Mouse (Mus musculus) MEL (cell line): Measurements from ENCODE around the gene Arap1. TPM values are rescaled to one million over a fixed set of nuclear protein-coding genes. Genes with fewer than 3 reads are reported as not detected.

Experiments used
- DNase-seq: peaks from one replicate; pipeline ENCODE4 v3.0.0; 2011; ENCODE audit warnings: low read depth, low spot score
- H3K27ac ChIP-seq: 2 replicates; pipeline ENCODE4 v1.5.1; 2012; ENCODE audit warnings: low read depth, mild to moderate bottlenecking, control low read depth, low read length, moderate library complexity; ENCODE audit not compliant: control insufficient read depth
- H3K27me3 ChIP-seq, 2 experiments: fragments of 150-350 bp in 1 of 2; sonication (generic) in 1 of 2; 2 replicates each; pipeline ENCODE4 v1.6.1; 2012; ENCODE audit warnings: low read length in 2 of 2, mild to moderate bottlenecking in 2 of 2, improper control_type of control experiment in 1 of 2, moderate library complexity in 1 of 2; ENCODE audit not compliant: insufficient read depth in 2 of 2, control insufficient read depth in 1 of 2
- H3K36me3 ChIP-seq, 2 experiments: 2 replicates each; pipeline ENCODE4 v1.6.1; 2012 to 2014; ENCODE audit warnings: low read length in 2 of 2, improper control_type of control experiment in 1 of 2, inconsistent platforms in 1 of 2, mild to moderate bottlenecking in 1 of 2; ENCODE audit not compliant: insufficient read depth in 2 of 2, control insufficient read depth in 1 of 2
- H3K4me1 ChIP-seq, 2 experiments: fragments of 150-350 bp in 1 of 2; sonication (generic) in 1 of 2; 2 replicates each; pipeline ENCODE4 v1.6.1; 2012; ENCODE audit warnings: low read length in 2 of 2, improper control_type of control experiment in 1 of 2, mild to moderate bottlenecking in 1 of 2; ENCODE audit not compliant: insufficient read depth in 2 of 2, control insufficient read depth in 1 of 2
- H3K4me3 ChIP-seq, 2 experiments: fragments of 150-350 bp in 1 of 2; sonication (generic) in 1 of 2; 2 replicates each; pipeline ENCODE4 v1.5.1; 2012; ENCODE audit warnings: low read depth in 2 of 2, low read length in 2 of 2, mild to moderate bottlenecking in 2 of 2, moderate library complexity in 2 of 2, control low read depth in 1 of 2, improper control_type of control experiment in 1 of 2; ENCODE audit not compliant: control insufficient read depth in 1 of 2, insufficient read depth in 1 of 2
- H3K79me2 ChIP-seq: 2 replicates; pipeline ENCODE4 v1.6.1; 2012; ENCODE audit warnings: mild to moderate bottlenecking, low read length, moderate library complexity; ENCODE audit not compliant: control insufficient read depth, poor library complexity, insufficient read depth
- H3K9ac ChIP-seq: 2 replicates; pipeline ENCODE4 v1.6.1; 2012; ENCODE audit warnings: low read depth, mild to moderate bottlenecking, control low read depth, low read length, moderate library complexity; ENCODE audit not compliant: control insufficient read depth, poor library complexity, severe bottlenecking
- H3K9me3 ChIP-seq: fragments of 150-350 bp; sonication (generic); replicated peaks from 2 replicates; pipeline ENCODE4 v1.6.1; 2012; ENCODE audit warnings: mild to moderate bottlenecking, low read length, improper control_type of control experiment, moderate library complexity; ENCODE audit not compliant: insufficient read depth
- BHLHE40 ChIP-seq: IDR thresholded peaks from 2 replicates; pipeline ENCODE4 v1.6.1; 2012; ENCODE audit warnings: low read depth, mild to moderate bottlenecking, inconsistent platforms, low read length, improper control_type of control experiment, borderline replicate concordance
- CHD1 ChIP-seq: IDR thresholded peaks from 2 replicates; pipeline ENCODE4 v1.6.1; 2012; ENCODE audit warnings: low read depth, mild to moderate bottlenecking, inconsistent platforms, low read length, improper control_type of control experiment
- CTCF ChIP-seq, 3 experiments: IDR thresholded peaks in 2 of 3; conservative IDR thresholded peaks in 1 of 3; 2 replicates each; pipeline ENCODE4 v1.5.1; 2011 to 2012; ENCODE audit warnings: low read length in 3 of 3, low read depth in 2 of 3, mild to moderate bottlenecking in 2 of 3, improper control_type of control experiment in 1 of 3, inconsistent platforms in 1 of 3, mixed read lengths in 1 of 3, moderate library complexity in 1 of 3; ENCODE audit not compliant: control insufficient read depth in 1 of 3, insufficient read depth in 1 of 3, poor library complexity in 1 of 3, severe bottlenecking in 1 of 3
- E2F4 ChIP-seq: IDR thresholded peaks from 2 replicates; pipeline ENCODE4 v1.6.1; 2011; ENCODE audit warnings: low read depth, low read length, improper control_type of control experiment, borderline replicate concordance
- EP300 ChIP-seq, 2 experiments: IDR thresholded peaks; 2 replicates each; pipeline ENCODE4 v1.6.1; 2011; ENCODE audit warnings: improper control_type of control experiment in 2 of 2, low read length in 2 of 2, low read depth in 1 of 2, mild to moderate bottlenecking in 1 of 2
- ETS1 ChIP-seq: IDR thresholded peaks from 2 replicates; pipeline ENCODE4 v1.6.1; 2012; ENCODE audit warnings: low read depth, mild to moderate bottlenecking, inconsistent platforms, low read length, improper control_type of control experiment, moderate library complexity
- GABPA ChIP-seq: IDR thresholded peaks from 2 replicates; pipeline ENCODE4 v1.6.1; 2012; ENCODE audit warnings: low read depth, mild to moderate bottlenecking, inconsistent platforms, low read length, improper control_type of control experiment, moderate library complexity
- GATA1 ChIP-seq: IDR thresholded peaks from 2 replicates; pipeline ENCODE4 v1.6.1; 2011; ENCODE audit warnings: low read depth, low read length, improper control_type of control experiment
- JUND ChIP-seq: IDR thresholded peaks from 2 replicates; pipeline ENCODE4 v1.6.1; 2011; ENCODE audit warnings: low read depth, mild to moderate bottlenecking, improper control_type of control experiment, low read length
- KAT2A ChIP-seq: conservative IDR thresholded peaks from 2 replicates; pipeline ENCODE4 v1.6.1; 2012; ENCODE audit warnings: low read depth, low read length, improper control_type of control experiment, inconsistent platforms
- MXI1 ChIP-seq: IDR thresholded peaks from 2 replicates; pipeline ENCODE4 v1.6.1; 2011; ENCODE audit warnings: mild to moderate bottlenecking, low read depth, low read length, improper control_type of control experiment
- NELFE ChIP-seq: IDR thresholded peaks from 2 replicates; pipeline ENCODE4 v1.6.1; 2011; ENCODE audit warnings: low read depth, low read length, improper control_type of control experiment
- POLR2AphosphoS5 ChIP-seq: IDR thresholded peaks from 2 replicates; pipeline ENCODE4 v1.6.1; 2012; ENCODE audit warnings: low read depth, borderline replicate concordance, mild to moderate bottlenecking, inconsistent platforms, low read length, moderate library complexity, mixed read lengths
- RCOR1 ChIP-seq: IDR thresholded peaks from 2 replicates; pipeline ENCODE4 v1.6.1; 2012; ENCODE audit warnings: low read depth, mild to moderate bottlenecking, inconsistent platforms, low read length, improper control_type of control experiment
- SIN3A ChIP-seq: IDR thresholded peaks from 2 replicates; pipeline ENCODE4 v1.6.1; 2012; ENCODE audit warnings: low read length, improper control_type of control experiment, inconsistent platforms
- TAL1 ChIP-seq: IDR thresholded peaks from 2 replicates; pipeline ENCODE4 v1.6.1; 2012; ENCODE audit warnings: mild to moderate bottlenecking, inconsistent platforms, low read length, moderate library complexity, mixed read lengths
- UBTF ChIP-seq: IDR thresholded peaks from 2 replicates; pipeline ENCODE4 v1.6.1; 2012; ENCODE audit warnings: low read depth, mild to moderate bottlenecking, inconsistent platforms, low read length, improper control_type of control experiment, moderate library complexity, borderline replicate concordance; ENCODE audit not compliant: insufficient read depth
- USF1 ChIP-seq: IDR thresholded peaks from 2 replicates; pipeline ENCODE4 v1.6.1; 2014; ENCODE audit warnings: low read depth, mild to moderate bottlenecking, inconsistent platforms, low read length, improper control_type of control experiment, moderate library complexity
- USF2 ChIP-seq, 2 experiments: IDR thresholded peaks; 2 replicates each; pipeline ENCODE4 v1.6.1; 2011 to 2012; ENCODE audit warnings: improper control_type of control experiment in 2 of 2, low read length in 2 of 2, borderline replicate concordance in 1 of 2, inconsistent platforms in 1 of 2, low read depth in 1 of 2, mild to moderate bottlenecking in 1 of 2; ENCODE audit not compliant: insufficient read depth in 1 of 2
- ZC3H11A ChIP-seq: IDR thresholded peaks from 2 replicates; pipeline ENCODE4 v1.6.1; 2012; ENCODE audit warnings: low read depth, mild to moderate bottlenecking, inconsistent platforms, low read length, improper control_type of control experiment
- ZNF384 ChIP-seq: IDR thresholded peaks from 2 replicates; pipeline ENCODE4 v1.6.1; 2012; ENCODE audit warnings: low read depth, mild to moderate bottlenecking, inconsistent platforms, low read length, improper control_type of control experiment
- polyA plus RNA-seq, 2 experiments: library from polyadenylated mRNA; stranded (reverse) in 1 of 2; unstranded in 1 of 2; fragments of >175 nt in 1 of 2; fragments of >200 nt in 1 of 2; gene quantifications; 2 replicates each; pipeline versions ENCODE4 v1.2.1 to v1.2.4; 2012; ENCODE audit warnings: low replicate concordance in 2 of 2, low read depth in 1 of 2; ENCODE audit not compliant: insufficient read length in 2 of 2, insufficient read depth in 1 of 2, missing spikeins in 1 of 2
- total RNA-seq: library from RNA; depleted of rRNA; stranded (reverse); fragments of 300-350 nt; gene quantifications from 2 replicates; pipeline ENCODE4 v1.2.3, GENCODE M21; 2012

The Arap1 gene
- total and polyA plus RNA-seq, 3 experiments, result 13.6 to 27.1 TPM; not detected in 1

DNA sequence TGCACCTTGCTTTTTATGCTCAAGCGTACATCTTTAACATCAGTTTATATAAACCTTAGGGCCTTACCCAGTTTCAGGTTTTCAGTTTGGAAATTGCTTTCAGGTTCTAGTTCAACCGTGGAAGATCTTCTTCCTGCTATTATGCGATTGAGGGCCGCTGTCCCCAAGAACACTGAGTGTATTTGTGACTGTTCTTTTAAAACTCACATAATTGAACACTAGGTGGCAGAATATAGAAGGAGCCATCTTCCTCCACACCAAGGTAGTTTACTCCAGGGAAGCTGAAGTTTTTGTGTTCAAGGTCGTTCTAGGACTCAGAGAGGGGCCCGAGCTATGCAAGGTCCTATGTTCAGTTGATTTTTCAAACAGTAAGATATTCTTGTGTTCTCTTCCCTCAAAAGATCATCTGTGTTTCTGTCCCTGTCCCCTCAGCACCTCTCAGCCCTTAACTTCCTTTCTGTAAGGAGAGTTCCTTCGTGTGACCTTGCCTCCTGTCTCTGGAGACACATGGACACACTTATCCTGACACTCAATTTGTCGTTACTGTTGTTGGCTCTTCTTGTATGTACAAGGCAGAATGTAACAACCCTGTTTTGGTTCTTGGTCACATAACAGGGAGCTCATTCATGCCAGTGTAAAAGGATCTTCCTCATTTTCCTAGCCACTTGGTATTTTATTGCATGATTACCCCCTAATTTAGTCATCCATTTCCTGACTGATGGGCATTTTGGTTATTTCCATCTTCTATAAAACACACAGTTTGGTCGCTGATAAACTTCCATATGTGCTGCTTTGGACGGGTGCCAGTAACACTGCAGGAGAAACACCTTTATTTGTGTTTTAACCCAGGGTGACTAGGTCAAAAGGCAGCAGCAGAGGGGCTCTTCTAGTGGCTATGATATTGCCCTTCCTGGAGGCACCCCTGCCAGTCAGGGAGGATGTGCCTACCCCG is 20.3 kb downstream of the Arap1 start (continued):
- TF ChIP-seq USF2 (IDR thresholded peaks at IDR 0.05; ENCODE audit: borderline replicate concordance in 1 of 2, insufficient read depth in 1 of 2, low read depth in 1 of 2, low read length in 2 of 2) (no peak), GATA1 (peak; percentile 51; the same call in 1 of the 2 replicates), UBTF (no peak), E2F4 (no peak)

DNA sequence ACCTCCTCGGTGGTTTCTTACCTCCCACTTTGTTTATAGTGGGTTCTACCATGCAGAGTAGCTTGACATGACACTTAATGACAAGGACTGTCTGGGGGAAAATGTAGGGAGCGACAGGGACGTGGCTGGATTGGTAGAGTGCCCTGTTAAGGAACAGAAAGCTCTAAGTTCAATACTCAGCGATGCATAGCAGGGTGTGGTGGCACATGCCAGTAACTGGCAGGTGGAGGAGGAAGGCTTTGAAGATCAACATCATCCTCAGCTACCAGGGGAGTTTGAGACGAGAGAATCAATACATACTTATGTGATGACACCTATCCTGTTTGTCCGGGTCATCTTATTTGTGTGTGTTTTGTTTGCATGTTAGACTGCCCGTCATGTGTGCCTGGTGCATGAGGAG is 21.8 kb downstream of the Arap1 start:
- Histone ChIP-seq H3K27ac (no peak overlapping the region), H3K27me3 (no peaks in the 10 kb centered on the region), H3K4me3 (no peak overlapping the region), H3K4me1 (peaks cover 12 to 15% of the 10 kb centered on the region in 2 experiments), H3K9me3 (no peaks in the 10 kb centered on the region)
- no peak for TF ChIP-seq JUND
- no peak for TF ChIP-seq BHLHE40
- no peak for TF ChIP-seq MXI1
- no peak for TF ChIP-seq USF1
- no peak for TF ChIP-seq GABPA
- no peak for TF ChIP-seq ETS1
- no peak for TF ChIP-seq POLR2AphosphoS5
- TF ChIP-seq CHD1, result no peak
- TF ChIP-seq UBTF, result no peak
- no peak for TF ChIP-seq NELFE
- no peak for TF ChIP-seq EP300 (IDR thresholded peaks at IDR 0.05; ENCODE audit: low read depth in 1 of 2, low read length in 2 of 2)
- TF ChIP-seq ZC3H11A, result no peak
- TF ChIP-seq KAT2A, result no peak
- no peak for TF ChIP-seq USF2 (IDR thresholded peaks at IDR 0.05; ENCODE audit: borderline replicate concordance in 1 of 2, insufficient read depth in 1 of 2, low read depth in 1 of 2, low read length in 2 of 2)
- no peak for TF ChIP-seq CTCF (IDR thresholded peaks at IDR 0.05 in 2 of 3, conservative IDR thresholded peaks at IDR 0.05 in 1 of 3; ENCODE audit: control insufficient read depth in 1 of 3, insufficient read depth in 1 of 3, low read depth in 2 of 3, low read length in 3 of 3, poor library complexity in 1 of 3, severe bottlenecking in 1 of 3)
- no peak for TF ChIP-seq TAL1
- TF ChIP-seq SIN3A, result no peak
- TF ChIP-seq RCOR1, result no peak
- TF ChIP-seq ZNF384, result no peak
- TF ChIP-seq, all 39 proteins: peak for 0
- no peak for DNase-seq
- peaks cover 0 to 16% of the 10 kb centered on the region in 2 experiments; a peak in 2 of 4 replicates for H3K36me3 ChIP-seq
- H3K79me2 ChIP-seq, result no peaks in the 10 kb centered on the region
- no peak overlapping the region for H3K9ac ChIP-seq
